Mouse (Mus musculus): ENCODE results near the gene Chp2. TPM values are rescaled to one million over a fixed set of nuclear protein-coding genes. Genes with fewer than 3 reads are reported as not detected.

Chp2 gene
- total RNA-seq, 2 experiments from 2014 or later, result 3.1 to 4.2 TPM

GRCm38 (mm10) chr7:122247254-122247864 lies 28.1 kb downstream of the Chp2 start:
- intact Hi-C loops (cut with DNase I), result no loop called here
- DNase-seq, result no peak
- no peak overlapping the region for H3K4me3 ChIP-seq
- H3K27ac ChIP-seq, result no peak overlapping the region
- TF ChIP-seq CTCF (IDR thresholded peaks at IDR 0.05), result no peak

- Histone ChIP-seq H3K27ac (no peak overlapping the region), H3K4me3 (no peak overlapping the region)
- intact Hi-C loops (cut with DNase I), result no loop called here
- DNase-seq, result no peak
- no peak for TF ChIP-seq CTCF (IDR thresholded peaks at IDR 0.05)
Measured at GRCm38 (mm10) chr7:122249321-122249821, 30.1 kb downstream of the Chp2 start.

DNA sequence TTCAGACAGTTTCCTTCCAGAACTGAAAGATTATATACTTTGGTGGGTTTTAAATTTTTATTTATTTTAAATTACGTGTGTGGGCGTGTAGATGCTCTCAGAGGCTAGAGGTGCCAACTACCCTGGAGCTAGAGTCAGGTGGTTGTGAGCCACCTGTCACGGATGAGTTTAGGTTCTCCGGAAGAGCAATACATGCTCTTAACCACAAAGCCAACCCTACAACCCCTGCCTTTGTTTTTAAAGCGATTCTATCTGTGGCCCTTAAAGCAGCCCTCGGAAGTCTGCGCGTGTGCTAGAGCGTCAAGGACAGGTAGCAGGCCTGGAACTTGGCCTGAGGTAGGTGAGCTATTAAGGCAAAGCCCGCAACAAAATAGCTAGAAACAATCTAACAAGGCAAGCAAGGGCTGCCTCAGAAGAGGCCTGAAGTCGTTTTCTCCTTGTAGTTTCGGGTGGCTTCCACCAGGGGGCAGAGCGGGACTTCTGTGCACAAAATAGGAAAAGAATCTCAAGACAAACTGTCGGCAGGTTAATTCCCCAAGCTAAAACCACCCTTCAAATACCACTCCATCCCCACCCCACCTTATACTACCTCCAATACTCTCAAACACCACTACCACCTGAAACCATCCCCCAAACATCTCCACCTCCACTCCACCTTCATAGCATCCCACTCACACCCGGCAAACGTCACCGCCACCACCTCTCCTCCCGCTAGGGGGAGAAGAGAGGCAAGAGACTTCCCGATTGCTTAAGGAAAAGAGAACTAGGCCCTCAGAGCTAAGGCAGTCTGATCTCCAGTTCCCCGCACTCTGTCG lies 32.1 kb downstream of the Chp2 start:
- H3K4me3 ChIP-seq, result no peak overlapping the region
- intact Hi-C loops (cut with DNase I), result loop anchor here (1.0 kb wide), 1 partner anchor 208 kb away; no protein-coding TSS in a partner anchor
- peak; percentile 57 for DNase-seq
- H3K27ac ChIP-seq, result no peak overlapping the region
- peak; percentile 77 for TF ChIP-seq CTCF (IDR thresholded peaks at IDR 0.05)

DNA sequence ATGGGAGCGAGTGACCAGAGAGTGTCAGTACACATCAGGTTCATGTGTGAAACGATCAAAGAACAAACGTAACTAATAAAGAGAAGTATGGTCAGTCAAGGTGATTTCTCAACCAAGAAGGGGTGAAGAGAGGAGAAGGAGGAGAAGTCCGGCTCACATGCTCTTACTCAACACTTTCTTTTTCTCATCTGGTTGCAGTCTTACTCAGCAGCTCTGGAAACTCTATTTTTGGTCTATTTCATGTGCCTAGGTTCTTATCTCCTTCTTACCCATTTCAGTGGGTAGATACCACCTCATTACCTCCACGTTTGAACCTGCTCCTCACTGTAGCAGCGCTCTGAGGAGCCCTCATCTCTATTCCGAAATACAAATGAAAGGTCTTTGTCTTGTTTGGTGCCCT lies 37.4 kb downstream of the Chp2 start:
- intact Hi-C loops (cut with DNase I), result no loop called here
- TF ChIP-seq CTCF (IDR thresholded peaks at IDR 0.05), result no peak

DNA sequence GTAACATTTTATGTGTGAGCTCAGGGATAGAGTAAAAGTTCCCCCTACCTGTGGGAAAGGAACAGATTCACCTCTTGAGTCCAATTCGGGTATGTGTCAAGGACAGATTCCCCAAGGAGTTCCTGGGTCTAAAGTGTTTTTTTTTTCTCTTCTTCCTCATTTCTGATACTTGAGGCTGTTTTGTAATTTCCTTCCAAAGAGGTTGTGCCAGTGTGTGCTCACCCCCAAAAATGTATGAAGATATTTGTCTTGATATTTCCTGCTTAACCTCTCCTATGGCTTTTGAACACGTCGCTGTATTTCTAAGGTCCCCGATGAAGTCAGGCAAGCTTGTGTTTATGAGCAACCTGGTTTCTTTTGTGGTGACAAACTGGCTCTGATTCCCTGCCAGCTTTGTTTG lies 39.2 kb downstream of the Chp2 start:
- no peak for DNase-seq
- Histone ChIP-seq H3K4me3 (no peak overlapping the region), H3K27ac (no peak overlapping the region)
- intact Hi-C loops (cut with DNase I), result no loop called here
- TF ChIP-seq CTCF (IDR thresholded peaks at IDR 0.05), result no peak

More for the DNA sequence above, 37.4 kb downstream of the Chp2 start:
- Histone ChIP-seq H3K27ac (no peak overlapping the region), H3K4me3 (no peak overlapping the region)
- DNase-seq, result no peak

DNA sequence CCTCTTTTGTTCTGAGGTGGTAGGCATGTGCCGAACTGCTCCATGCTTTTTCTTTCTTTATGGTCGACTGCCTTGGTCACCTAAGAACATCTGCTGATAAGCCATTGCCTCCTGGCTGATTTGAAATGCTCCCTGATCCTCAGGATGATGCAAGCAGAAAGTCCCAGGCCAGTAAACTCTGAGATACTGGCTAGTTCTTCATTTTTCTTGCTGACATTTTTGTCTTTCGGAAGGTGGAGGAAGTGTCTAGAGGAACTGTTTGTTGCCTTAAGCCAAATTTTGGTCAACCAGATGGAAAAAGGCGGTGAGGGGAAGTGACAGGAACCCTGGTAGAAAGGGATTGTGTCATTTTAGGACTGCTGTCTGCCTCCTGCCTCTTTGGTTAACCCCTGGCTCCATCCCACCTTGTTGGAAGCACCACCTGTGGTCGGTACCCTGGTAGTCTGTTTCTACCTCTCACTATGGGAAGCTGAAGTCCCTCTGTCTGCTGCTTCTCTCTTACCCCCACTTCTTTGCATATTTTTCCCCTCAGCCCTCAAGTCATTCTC lies 40.8 kb downstream of the Chp2 start:
- Histone ChIP-seq H3K4me3 (no peak overlapping the region), H3K27ac (no peak overlapping the region)
- TF ChIP-seq CTCF (IDR thresholded peaks at IDR 0.05), result no peak
- DNase-seq, result no peak
- intact Hi-C loops (cut with DNase I), result no loop called here

DNA sequence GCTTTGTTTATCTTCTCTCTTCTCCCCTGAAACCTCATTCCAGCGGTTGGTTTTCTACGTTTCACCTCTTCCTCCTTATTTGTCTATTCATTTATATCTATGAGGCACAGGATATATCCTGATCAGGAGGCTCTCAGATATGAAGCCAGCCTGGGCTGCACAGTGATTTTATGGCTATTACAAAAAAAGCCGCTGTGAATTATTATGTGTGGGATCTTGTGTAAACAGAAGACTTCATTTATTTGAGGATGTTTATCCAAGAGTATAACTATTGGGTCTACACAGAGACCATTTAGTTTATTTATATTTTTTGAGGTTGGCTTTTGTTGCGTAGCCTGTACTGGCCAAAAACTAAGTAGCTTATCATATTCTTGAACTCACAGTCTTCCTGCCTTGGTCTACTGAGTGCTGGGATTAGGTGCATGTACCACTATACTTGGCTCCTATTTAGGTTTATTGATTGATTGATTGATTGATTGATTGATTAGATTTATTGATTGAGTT lies 49.7 kb downstream of the Chp2 start:
- TF ChIP-seq CTCF (IDR thresholded peaks at IDR 0.05), result no peak
- Histone ChIP-seq H3K4me3 (no peak overlapping the region), H3K27ac (no peak overlapping the region)
- DNase-seq, result no peak
- intact Hi-C loops (cut with DNase I), result no loop called here

DNA sequence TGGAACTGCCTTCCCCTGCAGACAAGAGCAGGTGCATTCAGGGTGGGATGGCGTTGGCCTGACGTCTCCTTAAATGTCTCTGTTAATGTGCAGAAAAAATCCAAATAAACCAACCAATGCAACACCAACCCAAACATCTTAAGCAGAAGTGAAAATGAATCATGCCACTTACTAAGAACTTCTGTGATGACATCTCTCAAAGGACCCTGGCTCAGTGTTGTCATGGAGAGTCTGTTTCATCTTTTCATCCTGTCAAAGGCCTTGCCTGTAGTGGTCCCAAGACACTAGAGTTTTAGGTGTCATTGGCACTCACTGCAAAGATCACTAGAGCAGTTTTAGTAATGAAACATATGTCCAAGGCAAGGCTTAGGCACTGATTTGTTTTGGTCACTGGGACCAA lies 53.0 kb downstream of the Chp2 start:
- no peak for DNase-seq
- intact Hi-C loops (cut with DNase I), result no loop called here
- no peak overlapping the region for H3K4me3 ChIP-seq
- no peak for TF ChIP-seq CTCF (IDR thresholded peaks at IDR 0.05)
- H3K27ac ChIP-seq, result no peak overlapping the region

Other genes starting within 250 kb of the Chp2 start
- gene Cog7, start 237.8 kb upstream of the Chp2 start, total RNA-seq (2021), result 10 to 100 TPM; 10.5 to 13.9 TPM
- gene Gga2, start 198.3 kb upstream of the Chp2 start, total RNA-seq (2021), result 10 to 100 TPM; 12.2 to 13.5 TPM
- gene Ubfd1, start 152.3 kb upstream of the Chp2 start, total RNA-seq (2021), result 10 to 100 TPM; 23.2 to 25.5 TPM
- 1 to 10 TPM; 6.6 to 8.2 TPM for gene Ears2, start 152.2 kb upstream of the Chp2 start, total RNA-seq (2021)
- 100 to 1,000 TPM; 529 to 848 TPM for gene Ndufab1, start 117.6 kb upstream of the Chp2 start, total RNA-seq (2021)
- under 1 TPM; 0.61 to 0.66 TPM for gene Palb2, start 86.5 kb upstream of the Chp2 start, total RNA-seq (2021)
- gene Dctn5, start 86.5 kb upstream of the Chp2 start, total RNA-seq (2021), result 10 to 100 TPM; 16.4 to 21.1 TPM
- under 1 TPM; 0.18 to 0.28 TPM for gene Plk1, start 60.1 kb upstream of the Chp2 start, total RNA-seq (2021)
- gene Ern2, start 33.3 kb upstream of the Chp2 start, total RNA-seq (2021), result not detected
- gene Prkcb, start 69.3 kb downstream of the Chp2 start, total RNA-seq (2021), result 1 to 10 TPM in 1 of 2 experiments, under 1 TPM in 1; 0.54 to 1.1 TPM